Mouse (Mus musculus) erythroblast, embryonic 14.5 days (primary cell): ENCODE results near the gene Lrp2.

Source experiments
- GATA1 ChIP-seq: IDR thresholded peaks from 2 replicates; pipeline ENCODE4 v1.6.1; 2012; ENCODE audit warnings: low read length, inconsistent platforms, mixed read lengths
- TAL1 ChIP-seq: IDR thresholded peaks from 3 replicates; pipeline ENCODE4 v1.6.1; 2012; ENCODE audit warnings: low read length, inconsistent platforms, mixed read lengths

DNA sequence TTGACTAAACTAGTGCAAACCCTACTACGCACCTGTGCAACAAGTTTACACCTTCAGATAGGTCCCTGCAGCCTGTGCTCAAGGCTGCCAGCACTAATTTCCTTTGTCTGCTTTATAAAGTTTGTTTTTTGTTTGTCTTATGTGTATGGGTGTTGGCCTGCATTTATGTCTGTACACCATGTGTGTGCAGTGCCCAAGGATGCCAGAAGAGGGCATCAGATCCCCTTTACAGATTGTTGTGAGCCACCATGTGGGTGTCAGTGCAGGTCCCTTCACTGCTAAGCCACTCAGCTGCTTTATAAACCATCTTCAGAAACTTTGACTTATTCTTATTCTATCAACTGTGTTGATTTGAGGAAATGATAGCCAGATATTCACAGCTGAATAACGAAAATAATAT, 65.6 kb downstream of the Lrp2 start:
- TF ChIP-seq TAL1 = no peak
- TF ChIP-seq GATA1 = no peak
